ENCODE assay signal across 14 mouse cellular contexts in the genomic region with DNA sequence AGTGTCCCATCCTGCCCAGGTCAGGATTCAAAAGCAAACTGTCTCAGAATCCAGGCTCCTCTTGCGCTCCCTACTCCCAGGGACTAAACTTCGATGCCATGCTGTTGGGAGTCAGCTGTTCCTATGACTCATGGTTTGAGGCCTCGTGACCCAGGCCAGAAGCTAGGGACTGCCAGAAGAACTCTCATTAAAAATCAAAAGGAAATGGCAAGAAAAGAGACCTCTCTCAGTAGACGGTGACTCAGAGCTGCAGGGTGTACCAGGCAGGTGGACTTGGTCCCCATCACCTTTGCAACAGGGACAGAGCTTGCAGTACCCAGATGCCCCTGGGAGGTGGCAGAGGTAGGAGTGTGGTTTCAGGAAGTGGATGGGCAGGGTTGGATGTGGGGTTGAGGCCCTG. TPM values are rescaled to one million over a fixed set of nuclear protein-coding genes. Genes with fewer than 3 reads are reported as not detected.
DNase-seq lines count a peak whose midpoint lies in the region; ATAC-seq and TF ChIP-seq lines count a peak whose summit lies in the region.
"Had no signal": no experiment of that assay in that cellular context is flagged by ENCODE, and none has a peak within 500 bp of the region (broad histone marks: within the 10 kb centered on the region; RNA-seq: fewer than 3 reads in every experiment).

A gene (plus strand): TSS at position 212 of the 400 bp plus-strand sequence.

- no peak within 1 kb of the TSS for H3K4me3 ChIP-seq in kidney, embryonic 16.5 days (ENCODE audit: low read length)
- H3K4me3 ChIP-seq in kidney, adult 2 months (ENCODE audit: insufficient read depth, low read depth, low read length): no peak within 1 kb of the TSS
- H3K4me3 ChIP-seq in bone marrow macrophage, adult 2 months (ENCODE audit: insufficient read depth, low read length): 0 out of 2 replicates have a peak within 1 kb of the TSS, but pooled peaks have one; percentile 12
- peak within 1 kb of the TSS; percentile 2; the same call in 1 of the 2 replicates for H3K4me3 ChIP-seq in macrophage (ENCODE audit: inconsistent target)
- H3K4me3 ChIP-seq: limb, embryonic 13.5 days had no signal

- no peak within 1 kb of the TSS for H3K27ac ChIP-seq in kidney, embryonic 16.5 days (ENCODE audit: low read length)
- no peak within 1 kb of the TSS for H3K27ac ChIP-seq in kidney, adult 2 months (ENCODE audit: insufficient read depth, low read depth, low read length)
- H3K27ac ChIP-seq in bone marrow macrophage, adult 2 months (ENCODE audit: insufficient read depth, low read depth, low read length): peak within 1 kb of the TSS; percentile 76
- H3K27ac ChIP-seq in macrophage: peak within 1 kb of the TSS; percentile 65
- H3K27ac ChIP-seq: limb, embryonic 13.5 days had no signal

- peaks cover 21% of the 10 kb centered on the region for H3K4me1 ChIP-seq in kidney, embryonic 16.5 days (ENCODE audit: insufficient read depth, low read length)
- no peaks in the 10 kb centered on the region for H3K4me1 ChIP-seq in kidney, adult 2 months (ENCODE audit: control insufficient read depth, insufficient read depth, low read length)
- H3K4me1 ChIP-seq in bone marrow macrophage, adult 2 months (ENCODE audit: control insufficient read depth, insufficient read depth, low read length): peaks cover 34% of the 10 kb centered on the region

- H3K36me3 ChIP-seq in kidney, embryonic 16.5 days (ENCODE audit: insufficient read depth, low read length): no peaks in the 10 kb centered on the region
- no peaks in the 10 kb centered on the region for H3K36me3 ChIP-seq in kidney, adult 2 months (ENCODE audit: control insufficient read depth, insufficient read depth, low read length)
- no peaks in the 10 kb centered on the region for H3K36me3 ChIP-seq in macrophage (ENCODE audit: inconsistent target)
- H3K36me3 ChIP-seq: limb, embryonic 13.5 days had no signal

- H3K9me3 ChIP-seq in kidney, embryonic 16.5 days (ENCODE audit: low read length): no peaks in the 10 kb centered on the region
- H3K9me3 ChIP-seq: limb, embryonic 13.5 days had no signal

- H3K79me2 ChIP-seq in macrophage (ENCODE audit: inconsistent target): no peaks in the 10 kb centered on the region

- TF ChIP-seq CTCF in kidney, adult 2 months (conservative IDR thresholded peaks at IDR 0.05; ENCODE audit: insufficient read depth, insufficient read length, low read depth, low read length): no peak
- no peak for TF ChIP-seq CTCF in bone marrow macrophage, adult 2 months (IDR thresholded peaks at IDR 0.05; ENCODE audit: low read depth, low read length)

- WGBS in kidney, embryonic 16.5 days: 59% methylated on average over 4 of the region's 4 CpGs
- WGBS in kidney, adult 2 months: 42% methylated on average over 4 of the region's 4 CpGs
- 59% methylated on average over 4 of the region's 4 CpGs for WGBS in macrophage (ENCODE audit: missing documents)

- peak; percentile 19; the same call in 1 of the 2 replicates for ATAC-seq in kidney, embryonic 16.5 days (ENCODE audit: low FRiP score, low TSS enrichment)
- no peak for ATAC-seq in megakaryocyte-erythroid progenitor cell, adult 5-6 weeks (replicated peaks; ENCODE audit: low FRiP score, low TSS enrichment, poor library complexity, severe bottlenecking)
- ATAC-seq: liver, postnatal 0 days had no signal

- H3K27me3 ChIP-seq in kidney, embryonic 16.5 days (ENCODE audit: insufficient read depth, low read length): no peaks in the 10 kb centered on the region
- no peaks in the 10 kb centered on the region for H3K27me3 ChIP-seq in kidney, adult 2 months (replicated peaks; ENCODE audit: control insufficient read depth, insufficient read depth, low read length)

- DNase-seq in kidney, adult 2 months: no peak
- peak; percentile 76 for DNase-seq in MN1 (ENCODE audit: low spot score)
- DNase-seq in cerebellum, postnatal 4 days (ENCODE audit: low spot score in 2 of 2): no peak
- DNase-seq: cerebellum, adult 9-10 months; kidney, postnatal 10 days; liver, postnatal 0 days; right cerebral cortex, postnatal 4 days had no signal

- no peak for TF ChIP-seq POLR2A in kidney, adult 2 months (IDR thresholded peaks at IDR 0.05; ENCODE audit: low read depth, low read length)
- TF ChIP-seq POLR2A in bone marrow macrophage, adult 2 months (IDR thresholded peaks at IDR 0.05; ENCODE audit: borderline replicate concordance, low read depth, low read length): no peak

- H3K9ac ChIP-seq in kidney, embryonic 16.5 days (replicated peaks; ENCODE audit: low read length): no peak within 1 kb of the TSS
- H3K9ac ChIP-seq: limb, embryonic 13.5 days; liver, postnatal 0 days had no signal

- H3K4me2 ChIP-seq in kidney, embryonic 16.5 days (replicated peaks; ENCODE audit: low read depth, low read length): no peak within 1 kb of the TSS
- H3K4me2 ChIP-seq: limb, embryonic 13.5 days had no signal

RNA-seq across cellular contexts. Expression of the gene that starts here (rescaled TPM):
- 0.35 and 0.55 TPM in 2 replicates for polyA plus RNA-seq in kidney, embryonic 16.5 days (2015; fragmentation: Nextera tagmentation; extraction: Ambion mirVana)
- 0.11 TPM in 1 of 2 replicates, not detected in the other for polyA plus RNA-seq in kidney, adult 2 months (2012; rRNA removed)
- 0.96 TPM in 1 of 2 replicates, not detected in the other for polyA plus RNA-seq in bone marrow macrophage, adult 2 months (2012; ENCODE audit: insufficient read depth, insufficient read length, missing spikeins)
- total RNA-seq in macrophage (2018; cell fraction: chromatin; rRNA removed): 10 to 100 TPM in 1 of 26 experiments, 1 to 10 TPM in 16, not detected in 9; 1.3 to 13.2 (median 2.2) TPM
- 1 to 10 TPM; 2.1 to 6.5 (median 3.5) TPM for total RNA-seq in macrophage (2018; cell fraction: cytosol; rRNA removed)
- total RNA-seq in macrophage (2018; cell fraction: nucleus; rRNA removed): 1 to 10 TPM in 23 of 26 experiments, under 1 TPM in 1, not detected in 2; 0.86 to 7.5 (median 2.9) TPM
- 1.1 to 3.7 TPM (median 2.6 TPM) in 3 replicates for polyA plus RNA-seq in macrophage (2018)
- not detected in 2 replicates for total RNA-seq in megakaryocyte-erythroid progenitor cell, adult 5-6 weeks (2014; fragmentation: Nextera tagmentation)
- not detected in 2 replicates for total RNA-seq in megakaryocyte-erythroid progenitor cell, adult 5-6 weeks (2017)
- total RNA-seq: layer of hippocampus, postnatal 25 days had no signal
- polyA plus RNA-seq: limb, embryonic 13.5 days; liver, postnatal 0 days; stomach, embryonic 14.5 days had no signal

Comparison
In these comparisons a context has a peak if more than half of its experiments do, and no peak if none do; other contexts are left out.
1. Peak in ATAC-seq in kidney, embryonic 16.5 days; RNA of the gene not detected or under 1 TPM.
2. H3K27ac ChIP-seq: peak in bone marrow macrophage, adult 2 months (single experiment) and macrophage (single experiment); none in kidney, embryonic 16.5 days (single experiment) and kidney, adult 2 months (single experiment).
3. H3K4me3 ChIP-seq: peak in bone marrow macrophage, adult 2 months (single experiment) and macrophage (single experiment); none in kidney, embryonic 16.5 days (single experiment) and kidney, adult 2 months (single experiment).